Mouse (Mus musculus): ENCODE results near the gene Setd1b. TPM values are rescaled to one million over a fixed set of nuclear protein-coding genes. Genes with fewer than 3 reads are reported as not detected.

The Setd1b gene
- polyA plus RNA-seq, 2 experiments: 2.7 to 3.3 TPM

DNA sequence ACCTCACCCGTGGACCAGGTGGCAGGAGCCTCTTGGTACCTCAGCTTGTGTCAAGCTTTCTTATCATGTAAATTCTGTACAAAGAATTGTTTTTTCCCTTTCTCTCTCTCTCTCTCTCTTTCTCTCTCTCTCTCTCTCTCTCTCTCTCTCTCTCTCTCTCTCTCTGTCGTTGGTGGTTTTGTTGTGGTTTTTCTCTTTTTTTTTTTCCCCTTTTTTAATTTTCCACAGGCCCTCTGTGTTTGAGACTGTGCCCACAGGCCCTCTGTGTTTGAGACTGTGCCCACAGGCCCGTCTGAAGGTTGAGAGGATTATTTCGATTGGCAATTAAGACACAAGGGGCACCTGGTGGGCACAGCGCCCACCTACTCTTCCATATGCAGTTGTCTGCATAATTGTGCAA is 25.6 kb downstream of the Setd1b start:
- no peak overlapping the region for H3K27ac ChIP-seq
- 58% methylated on average over 5 of the region's 5 CpGs for WGBS (ENCODE audit: insufficient replicate concordance)

DNA sequence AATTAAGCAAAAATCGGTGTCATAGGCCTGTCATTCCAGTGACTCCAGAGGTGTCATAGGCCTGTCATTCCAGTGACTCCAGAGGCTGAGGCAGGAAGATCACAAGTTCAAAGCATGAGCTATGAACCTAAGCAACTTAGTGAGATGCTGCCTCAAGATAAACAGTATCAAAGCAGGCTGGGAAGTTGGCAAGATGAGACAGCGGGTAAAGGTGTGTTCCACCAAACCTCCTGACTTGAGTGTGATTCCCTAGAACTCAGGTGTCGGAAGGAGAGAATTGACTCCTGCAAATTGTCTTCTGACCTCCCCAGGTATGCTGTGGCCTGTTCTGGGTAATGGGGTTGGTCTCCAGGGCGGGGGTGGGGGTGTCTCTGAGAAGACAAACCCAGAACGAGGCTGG is 27.3 kb downstream of the Setd1b start, which contains the start of gene Psmd9:
Gene Psmd9 (plus strand): TSS at position 130 of the 400 bp plus-strand sequence.
- peaks cover 20% of the 10 kb centered on the region for H3K36me3 ChIP-seq (replicated peaks; ENCODE audit: control insufficient read depth, insufficient read depth, low read depth)
- no peak within 1 kb of the TSS for H3K4me2 ChIP-seq (ENCODE audit: low read depth)
- H3K27ac ChIP-seq: no peak within 1 kb of the TSS
- H3K9ac ChIP-seq (replicated peaks): no peak within 1 kb of the TSS
- 67% methylated on average over 5 of the region's 5 CpGs for WGBS (ENCODE audit: insufficient replicate concordance)
- TF ChIP-seq EP300 (IDR thresholded peaks at IDR 0.05; ENCODE audit: low read depth) (no peak), CTCF (IDR thresholded peaks at IDR 0.05; ENCODE audit: low read depth) (no peak)
- H3K27me3 ChIP-seq (ENCODE audit: control insufficient read depth, insufficient read depth, low read length): no peaks in the 10 kb centered on the region
- no peaks in the 10 kb centered on the region for H3K9me3 ChIP-seq (ENCODE audit: control insufficient read depth, low read length)
- H3K4me3 ChIP-seq (ENCODE audit: insufficient read depth in 1 of 2, low read depth in 2 of 2, low read length in 2 of 2): no peak within 1 kb of the TSS
- ATAC-seq (ENCODE audit: insufficient read depth) (no peak), DNase-seq (ENCODE audit: low read depth in 3 of 3, low spot score in 3 of 3) (no peak)
- peaks cover 4 to 5% of the 10 kb centered on the region in 2 experiments; a peak in 2 of 4 replicates for H3K4me1 ChIP-seq (replicated peaks; ENCODE audit: control insufficient read depth in 2 of 2, insufficient read depth in 2 of 2, low read length in 1 of 2)

More for the DNA sequence above, 25.6 kb downstream of the Setd1b start:
- H3K36me3 ChIP-seq (replicated peaks; ENCODE audit: control insufficient read depth, insufficient read depth, low read depth): peaks cover 37% of the 10 kb centered on the region
- H3K4me3 ChIP-seq (ENCODE audit: insufficient read depth in 1 of 2, low read depth in 2 of 2, low read length in 2 of 2): no peak overlapping the region
- H3K4me1 ChIP-seq (replicated peaks; ENCODE audit: control insufficient read depth in 2 of 2, insufficient read depth in 2 of 2, low read length in 1 of 2): peaks cover 4 to 5% of the 10 kb centered on the region in 2 experiments; a peak in 2 of 4 replicates
- no peak for TF ChIP-seq CTCF (IDR thresholded peaks at IDR 0.05; ENCODE audit: low read depth)
- TF ChIP-seq EP300 (IDR thresholded peaks at IDR 0.05; ENCODE audit: low read depth): no peak
- H3K9me3 ChIP-seq (ENCODE audit: control insufficient read depth, low read length): no peaks in the 10 kb centered on the region
- no peak overlapping the region for H3K4me2 ChIP-seq (ENCODE audit: low read depth)
- H3K27me3 ChIP-seq (ENCODE audit: control insufficient read depth, insufficient read depth, low read length): no peaks in the 10 kb centered on the region
- no peak overlapping the region for H3K9ac ChIP-seq (replicated peaks)
- ATAC-seq (ENCODE audit: insufficient read depth) (no peak), DNase-seq (ENCODE audit: low read depth in 3 of 3, low spot score in 3 of 3) (no peak)

DNA sequence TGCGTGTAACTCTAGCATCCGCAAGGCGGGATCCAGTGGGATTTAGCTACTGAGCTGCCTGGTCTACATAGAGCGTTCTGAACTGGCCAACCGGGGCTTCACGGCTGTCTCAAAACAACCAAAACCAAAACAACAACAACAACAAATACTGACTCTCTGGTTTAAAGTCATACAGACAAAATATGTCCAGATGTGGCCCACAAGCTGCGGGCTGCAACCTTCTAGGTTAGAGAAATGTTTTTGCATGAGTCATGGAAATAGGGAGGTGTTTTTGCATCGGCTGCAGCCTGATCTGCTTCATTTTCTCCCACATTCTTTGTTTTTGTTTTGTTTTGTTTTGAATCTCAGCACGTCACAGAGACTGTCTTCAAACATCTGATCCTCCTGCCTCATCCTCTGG is 28.4 kb downstream of the Setd1b start:
- Histone ChIP-seq H3K9me3 (ENCODE audit: control insufficient read depth, low read length) (no peaks in the 10 kb centered on the region), H3K27ac (no peak overlapping the region), H3K4me2 (ENCODE audit: low read depth) (no peak overlapping the region), H3K4me1 (replicated peaks; ENCODE audit: control insufficient read depth in 2 of 2, insufficient read depth in 2 of 2, low read length in 1 of 2) (peaks cover 4 to 5% of the 10 kb centered on the region in 2 experiments; a peak in 2 of 4 replicates), H3K9ac (replicated peaks) (no peak overlapping the region), H3K4me3 (ENCODE audit: insufficient read depth in 1 of 2, low read depth in 2 of 2, low read length in 2 of 2) (no peak overlapping the region), H3K36me3 (replicated peaks; ENCODE audit: control insufficient read depth, insufficient read depth, low read depth) (peaks cover 15% of the 10 kb centered on the region), H3K27me3 (ENCODE audit: control insufficient read depth, insufficient read depth, low read length) (no peaks in the 10 kb centered on the region)
- ATAC-seq (ENCODE audit: insufficient read depth) (no peak), DNase-seq (ENCODE audit: low read depth in 3 of 3, low spot score in 3 of 3) (no peak)
- 77% methylated on average over 9 of the region's 9 CpGs for WGBS (ENCODE audit: insufficient replicate concordance)
- TF ChIP-seq EP300 (IDR thresholded peaks at IDR 0.05; ENCODE audit: low read depth) (no peak), CTCF (IDR thresholded peaks at IDR 0.05; ENCODE audit: low read depth) (no peak)

DNA sequence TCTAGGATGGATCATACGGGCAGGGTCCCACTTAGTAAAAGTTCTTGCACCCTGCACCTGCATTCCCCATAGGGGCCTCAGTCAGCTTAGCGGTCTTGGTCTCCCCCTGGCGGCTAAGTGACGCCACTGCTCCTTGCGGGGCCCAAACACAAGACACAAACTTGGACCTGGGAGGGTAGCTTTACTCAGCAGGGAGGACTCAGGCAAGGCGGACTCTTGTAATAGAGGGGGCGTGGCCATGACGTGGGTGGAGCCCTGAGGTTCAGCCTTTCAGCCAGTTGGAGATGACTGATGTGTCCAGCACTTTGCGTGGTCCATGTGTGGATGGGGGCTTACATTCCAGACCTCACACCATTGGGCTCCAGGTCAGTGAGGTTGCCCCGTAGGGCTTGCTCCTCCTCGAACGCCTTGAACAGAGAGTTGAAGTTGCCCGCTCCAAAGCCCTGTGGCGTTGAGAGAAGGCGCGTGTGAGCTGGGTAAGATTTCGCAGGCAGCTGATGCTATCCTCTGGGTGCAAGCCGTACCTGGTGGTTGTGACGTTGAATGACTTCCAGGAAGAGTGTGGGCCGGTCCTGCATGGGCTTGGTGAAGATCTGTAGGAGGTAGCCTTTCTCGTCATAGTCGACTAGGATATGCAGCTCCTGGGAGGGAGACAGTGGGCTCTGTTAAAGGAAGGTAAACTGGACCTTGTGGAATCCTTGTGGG is 29.8 kb downstream of the Setd1b start:
- peak; percentile 100 for TF ChIP-seq CTCF (IDR thresholded peaks at IDR 0.05; ENCODE audit: low read depth)
- TF ChIP-seq EP300 (IDR thresholded peaks at IDR 0.05; ENCODE audit: low read depth): no peak
- peak; percentile 74 to 86 (median 79) for DNase-seq (ENCODE audit: low read depth in 3 of 3, low spot score in 3 of 3)
- H3K4me1 ChIP-seq (replicated peaks; ENCODE audit: control insufficient read depth in 2 of 2, insufficient read depth in 2 of 2, low read length in 1 of 2): peaks cover 4 to 5% of the 10 kb centered on the region in 2 experiments; a peak in 2 of 4 replicates
- peaks cover 2% of the 10 kb centered on the region for H3K36me3 ChIP-seq (replicated peaks; ENCODE audit: control insufficient read depth, insufficient read depth, low read depth)
- H3K9ac ChIP-seq (replicated peaks): peak overlapping the region; percentile 4; the same call in 1 of the 2 replicates
- peak overlapping the region; percentile 14 to 19; a peak in 3 of 4 replicates for H3K4me3 ChIP-seq (ENCODE audit: insufficient read depth in 1 of 2, low read depth in 2 of 2, low read length in 2 of 2)
- ATAC-seq (ENCODE audit: insufficient read depth): peak; percentile 91
- H3K4me2 ChIP-seq (ENCODE audit: low read depth): peak overlapping the region; percentile 51
- no peaks in the 10 kb centered on the region for H3K27me3 ChIP-seq (ENCODE audit: control insufficient read depth, insufficient read depth, low read length)
- H3K9me3 ChIP-seq (ENCODE audit: control insufficient read depth, low read length): no peaks in the 10 kb centered on the region
- H3K27ac ChIP-seq: peak overlapping the region; percentile 32
- 17% methylated on average over 22 of the region's 22 CpGs for WGBS (ENCODE audit: insufficient replicate concordance)

DNA sequence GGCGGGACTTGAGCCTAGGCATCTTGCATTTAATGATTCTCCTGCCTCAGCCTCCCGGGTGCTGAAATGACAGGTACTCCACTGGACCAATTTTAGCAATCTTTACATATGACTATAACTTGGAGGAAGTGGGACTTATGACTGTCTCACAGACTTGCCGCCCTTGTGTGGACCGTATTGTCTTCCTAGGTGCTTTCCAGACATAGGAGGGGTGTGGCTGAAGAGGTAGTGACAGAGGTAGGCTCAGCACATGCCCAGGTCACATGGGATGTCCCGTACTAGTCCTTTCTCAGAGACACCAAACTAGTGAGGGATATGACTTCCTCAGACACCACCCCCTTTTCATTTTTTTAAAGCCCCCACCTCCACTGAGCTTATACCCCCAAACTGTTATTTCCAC is 36.8 kb downstream of the Setd1b start:
- H3K36me3 ChIP-seq (replicated peaks; ENCODE audit: control insufficient read depth, insufficient read depth, low read depth): no peaks in the 10 kb centered on the region
- no peaks in the 10 kb centered on the region for H3K9me3 ChIP-seq (ENCODE audit: control insufficient read depth, low read length)
- no peak overlapping the region for H3K27ac ChIP-seq
- H3K4me3 ChIP-seq (ENCODE audit: insufficient read depth in 1 of 2, low read depth in 2 of 2, low read length in 2 of 2): no peak overlapping the region
- no peak overlapping the region for H3K4me2 ChIP-seq (ENCODE audit: low read depth)
- no peaks in the 10 kb centered on the region for H3K27me3 ChIP-seq (ENCODE audit: control insufficient read depth, insufficient read depth, low read length)
- no peak for ATAC-seq (ENCODE audit: insufficient read depth)
- no peak overlapping the region for H3K9ac ChIP-seq (replicated peaks)
- 77% methylated on average over 5 of the region's 5 CpGs for WGBS (ENCODE audit: insufficient replicate concordance)
- no peaks in the 10 kb centered on the region; a peak in 1 of 4 replicates for H3K4me1 ChIP-seq (replicated peaks; ENCODE audit: control insufficient read depth in 2 of 2, insufficient read depth in 2 of 2, low read length in 1 of 2)
- TF ChIP-seq CTCF (IDR thresholded peaks at IDR 0.05; ENCODE audit: low read depth) (no peak), EP300 (IDR thresholded peaks at IDR 0.05; ENCODE audit: low read depth) (no peak)
- DNase-seq (ENCODE audit: low read depth in 3 of 3, low spot score in 3 of 3): no peak

Data from liver, embryonic 14.5 days (tissue).